Mouse (Mus musculus) liver, postnatal 0 days (tissue): ENCODE data around the gene Myom3. TPM values are rescaled to one million over a fixed set of nuclear protein-coding genes. Genes with fewer than 3 reads are reported as not detected.

Experiments used
- ATAC-seq: fragments of 200-750 bp; cut with Nextera tagmentation; 2 replicates; pipeline ENCODE4 v1.8.0; 2017; ENCODE audit warnings: mild to moderate bottlenecking, moderate library complexity
- DNase-seq: peaks from one replicate; pipeline ENCODE4 v3.0.0-alpha.2; 2016
- H3K27ac ChIP-seq: fragments of 300-500 bp; sonication (generic); 2 replicates; pipeline ENCODE4 v1.5.1; 2014; ENCODE audit warnings: antibody characterized with exemption, moderate library complexity, mild to moderate bottlenecking, low read depth
- H3K27me3 ChIP-seq: fragments of 300-500 bp; sonication (generic); 2 replicates; pipeline ENCODE4 v1.6.1; 2014; ENCODE audit warnings: low read length, control low read depth, mixed read lengths; ENCODE audit not compliant: insufficient read depth
- H3K36me3 ChIP-seq: fragments of 300-500 bp; sonication (generic); replicated peaks from 2 replicates; pipeline ENCODE4 v1.6.1; 2014; ENCODE audit warnings: mild to moderate bottlenecking, control low read depth, low read length, moderate library complexity, mixed read lengths; ENCODE audit not compliant: insufficient read depth
- H3K4me1 ChIP-seq: fragments of 300-500 bp; sonication (generic); 2 replicates; pipeline ENCODE4 v1.6.1; 2014; ENCODE audit warnings: antibody characterized with exemption, mild to moderate bottlenecking, control low read depth; ENCODE audit not compliant: insufficient read depth
- H3K4me2 ChIP-seq: fragments of 300-500 bp; sonication (generic); 2 replicates; pipeline ENCODE4 v1.6.1; 2014; ENCODE audit warnings: low read depth, mild to moderate bottlenecking, low read length, moderate library complexity, mixed read lengths
- H3K4me3 ChIP-seq: fragments of 300-500 bp; sonication (generic); 2 replicates; pipeline ENCODE4 v1.5.1; 2014; ENCODE audit warnings: low read depth, low read length
- H3K9ac ChIP-seq: fragments of 300-500 bp; sonication (generic); replicated peaks from 2 replicates; pipeline ENCODE4 v1.6.1; 2014; ENCODE audit warnings: mild to moderate bottlenecking, moderate library complexity
- H3K9me3 ChIP-seq: fragments of 300-500 bp; sonication (generic); 2 replicates; pipeline ENCODE4 v1.6.1; 2016; ENCODE audit warnings: mild to moderate bottlenecking, control low read depth, low read length, mixed read lengths
- CTCF ChIP-seq: sonication (generic); IDR thresholded peaks from 2 replicates; pipeline ENCODE4 v1.5.1; 2016; ENCODE audit warnings: antibody characterized with exemption, low read depth
- EP300 ChIP-seq: IDR thresholded peaks from 2 replicates; pipeline ENCODE4 v1.6.1; 2016; ENCODE audit warnings: antibody characterized with exemption, low read depth, mild to moderate bottlenecking
- WGBS: fragments of 180-500 bp; shearing (Covaris S2); extraction: QIAGEN DNeasy Blood & Tissue Kit; methylation state at CpG from one replicate; pipeline ENCODE4 v1.1.7; 2014; ENCODE audit not compliant: insufficient replicate concordance; 5-methylcytosine and 5-hydroxymethylcytosine counted together
- polyA plus RNA-seq: library from polyadenylated mRNA; unstranded; fragments of >200 nt; fragmentation: Nextera tagmentation; extraction: Ambion mirVana; gene quantifications from 2 replicates; pipeline ENCODE4 v1.2.1, GENCODE M21; 2015

The Myom3 gene
- polyA plus RNA-seq, 1 experiment from 2014 or later, result 0.02 TPM

GRCm38 (mm10) chr4:135727817-135728216 is 31.7 kb upstream of the Myom3 start, which contains the start of gene Il22ra1:
Gene Il22ra1 (plus strand): TSS chr4:135728172.
- Histone ChIP-seq H3K4me3 (peak within 1 kb of the TSS; percentile 44), H3K9me3 (peaks cover under 1% of the 10 kb centered on the region; the same call in 1 of the 2 replicates), H3K36me3 (no peaks in the 10 kb centered on the region), H3K27ac (0 out of 2 replicates have a peak within 1 kb of the TSS, but pooled peaks have one; percentile 2), H3K9ac (peak within 1 kb of the TSS; percentile 60), H3K27me3 (no peaks in the 10 kb centered on the region), H3K4me2 (peak within 1 kb of the TSS; percentile 68), H3K4me1 (0 out of 2 replicates have a peak, but pooled peaks cover 2% of the 10 kb centered on the region)
- DNase-seq, result peak; percentile 60
- TF ChIP-seq EP300 (no peak), CTCF (0 out of 2 replicates have a peak, but pooled peaks have one; percentile 13)
- 23% methylated on average over 14 of the region's 14 CpGs for WGBS
- ATAC-seq, result peak; percentile 69

- Histone ChIP-seq H3K9me3 (no peaks in the 10 kb centered on the region), H3K4me2 (no peak overlapping the region), H3K9ac (no peak overlapping the region), H3K27me3 (no peaks in the 10 kb centered on the region), H3K27ac (no peak overlapping the region), H3K4me3 (no peak overlapping the region), H3K4me1 (0 out of 2 replicates have a peak, but pooled peaks cover 2% of the 10 kb centered on the region), H3K36me3 (peaks cover 13% of the 10 kb centered on the region)
- 73% methylated on average over 9 of the region's 9 CpGs for WGBS
- no peak for ATAC-seq
- DNase-seq, result no peak
- no peak for TF ChIP-seq EP300
- no peak for TF ChIP-seq CTCF
Measured at GRCm38 (mm10) chr4:135730204-135730603, 29.3 kb upstream of the Myom3 start.

GRCm38 (mm10) chr4:135730951-135731350 is 28.6 kb upstream of the Myom3 start:
- ATAC-seq (no peak), DNase-seq (no peak)
- Histone ChIP-seq H3K27me3 (no peaks in the 10 kb centered on the region), H3K4me1 (0 out of 2 replicates have a peak, but pooled peaks cover 2% of the 10 kb centered on the region), H3K9me3 (no peaks in the 10 kb centered on the region), H3K9ac (no peak overlapping the region), H3K4me3 (no peak overlapping the region), H3K27ac (no peak overlapping the region), H3K36me3 (peaks cover 13% of the 10 kb centered on the region), H3K4me2 (no peak overlapping the region)
- TF ChIP-seq EP300 (no peak), CTCF (no peak)
- 78% methylated on average over 8 of the region's 8 CpGs for WGBS

GRCm38 (mm10) chr4:135733901-135734300 is 25.6 kb upstream of the Myom3 start:
- no peak for TF ChIP-seq EP300
- no peak for TF ChIP-seq CTCF
- Histone ChIP-seq H3K4me3 (no peak overlapping the region), H3K4me2 (no peak overlapping the region), H3K27me3 (no peaks in the 10 kb centered on the region), H3K27ac (no peak overlapping the region), H3K4me1 (0 out of 2 replicates have a peak, but pooled peaks cover 4% of the 10 kb centered on the region), H3K36me3 (peaks cover 13% of the 10 kb centered on the region), H3K9me3 (no peaks in the 10 kb centered on the region), H3K9ac (no peak overlapping the region)
- DNase-seq (no peak), ATAC-seq (no peak)
- WGBS, result 90% methylated on average over 14 of the region's 14 CpGs

- no peak for TF ChIP-seq EP300
- no peak for TF ChIP-seq CTCF
- H3K4me1 ChIP-seq, result peaks cover 11% of the 10 kb centered on the region
- H3K4me3 ChIP-seq, result no peak overlapping the region
- no peak overlapping the region for H3K4me2 ChIP-seq
- 66% methylated on average over 3 of the region's 3 CpGs for WGBS
- no peak overlapping the region for H3K9ac ChIP-seq
- no peak overlapping the region for H3K27ac ChIP-seq
- no peaks in the 10 kb centered on the region for H3K9me3 ChIP-seq
- DNase-seq (no peak), ATAC-seq (no peak)
- H3K36me3 ChIP-seq, result peaks cover 13% of the 10 kb centered on the region
- no peaks in the 10 kb centered on the region for H3K27me3 ChIP-seq
Measured at GRCm38 (mm10) chr4:135736903-135737302, 22.6 kb upstream of the Myom3 start.

- ATAC-seq (no peak), DNase-seq (no peak)
- TF ChIP-seq CTCF, result no peak
- no peak for TF ChIP-seq EP300
- 48% methylated on average over 5 of the region's 5 CpGs for WGBS
- Histone ChIP-seq H3K4me1 (peaks cover 11% of the 10 kb centered on the region), H3K36me3 (peaks cover 13% of the 10 kb centered on the region), H3K9me3 (no peaks in the 10 kb centered on the region), H3K27ac (no peak overlapping the region; the same call in 1 of the 2 replicates), H3K27me3 (no peaks in the 10 kb centered on the region), H3K4me2 (no peak overlapping the region), H3K4me3 (no peak overlapping the region), H3K9ac (no peak overlapping the region)
Measured at GRCm38 (mm10) chr4:135738237-135738636, 21.3 kb upstream of the Myom3 start.
